Mouse (Mus musculus) ES-Bruce4 (cell line): ENCODE results near the gene Hoxb2.

Experiments
- CTCF ChIP-seq: IDR thresholded peaks from one replicate; pipeline ENCODE4 v1.8.1; 2011; ENCODE audit warnings: low read depth, low read length
- POLR2A ChIP-seq: IDR thresholded peaks from one replicate; pipeline ENCODE4 v1.8.1; 2011; ENCODE audit warnings: low read length; ENCODE audit not compliant: insufficient read depth

- TF ChIP-seq CTCF = no peak
- TF ChIP-seq POLR2A = no peak
These were observed 39.2 kb upstream of the Hoxb2 start for GRCm38 (mm10) chr11:96311097-96311496.
